Mouse (Mus musculus) ES-Bruce4 (cell line): Measurements from ENCODE around the gene Cdc14b.

Source experiments
- CTCF ChIP-seq: IDR thresholded peaks from one replicate; pipeline ENCODE4 v1.8.1; 2011; ENCODE audit warnings: low read depth, low read length
- EP300 ChIP-seq: IDR thresholded peaks from 2 replicates; pipeline ENCODE4 v1.6.1; 2011; ENCODE audit warnings: low read depth, low read length; ENCODE audit not compliant: insufficient read depth
- POLR2A ChIP-seq: IDR thresholded peaks from one replicate; pipeline ENCODE4 v1.8.1; 2011; ENCODE audit warnings: low read length; ENCODE audit not compliant: insufficient read depth

GRCm38 (mm10) chr13:64312024-64312915, 37.2 kb upstream of the Cdc14b start, which contains the start of gene Aaed1:
- TF ChIP-seq POLR2A (peak; percentile 13), CTCF (peak; percentile 24), EP300 (no peak)
